ENCODE assay signal across 8 mouse cellular contexts in the genomic region with DNA sequence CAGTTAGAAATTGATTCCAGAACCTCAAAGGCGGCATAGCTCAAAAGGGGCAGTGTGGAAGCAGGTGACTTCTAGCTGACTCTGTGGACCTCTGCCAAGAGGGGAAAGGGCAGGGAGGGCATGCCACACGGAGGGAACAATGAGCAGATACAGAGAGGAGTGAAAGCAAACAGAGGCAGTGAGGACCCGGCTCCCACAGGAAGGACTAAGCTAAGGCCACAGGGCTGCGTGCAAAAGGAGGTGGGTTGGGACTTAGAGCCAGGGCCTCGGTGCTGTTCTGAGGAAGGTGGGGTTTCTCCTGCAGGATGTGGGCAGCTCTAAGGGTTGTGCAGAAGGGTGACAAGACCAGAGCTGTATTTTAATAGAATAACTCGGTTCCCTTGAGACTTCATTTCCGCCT. TPM values are rescaled to one million over a fixed set of nuclear protein-coding genes. Genes with fewer than 3 reads are reported as not detected.
DNase-seq lines count a peak whose midpoint lies in the region; ATAC-seq and TF ChIP-seq lines count a peak whose summit lies in the region.

No protein-coding gene starts in this region.

- peaks cover 42 to 72% of the 10 kb centered on the region in 2 experiments for H3K4me1 ChIP-seq in ES-E14 (ENCODE audit: control insufficient read depth in 2 of 2, insufficient read depth in 2 of 2, low read length in 2 of 2, poor library complexity in 1 of 2)
- H3K4me1 ChIP-seq in intestine, postnatal 0 days (replicated peaks; ENCODE audit: control insufficient read depth, insufficient read depth, low read length): peaks cover 10% of the 10 kb centered on the region
- H3K4me1 ChIP-seq in megakaryocyte, embryonic 14.5 days: peaks cover 100% of the 10 kb centered on the region
- peaks cover 43% of the 10 kb centered on the region for H3K4me1 ChIP-seq in neural tube, embryonic 15.5 days

- no peak overlapping the region for H3K27ac ChIP-seq in ES-E14 (ENCODE audit: insufficient read depth, low read depth, low read length, poor library complexity, severe bottlenecking)
- H3K27ac ChIP-seq in intestine, postnatal 0 days (ENCODE audit: low read depth, low read length): peak overlapping the region; percentile 31; the same call in 1 of the 2 replicates
- no peak overlapping the region for H3K27ac ChIP-seq in neural tube, embryonic 15.5 days (replicated peaks)

- H3K4me3 ChIP-seq in ES-E14 (ENCODE audit: insufficient read depth in 1 of 2, low read depth in 1 of 2, low read length in 2 of 2, poor library complexity in 1 of 2, severe bottlenecking in 1 of 2): no peak overlapping the region
- H3K4me3 ChIP-seq in intestine, postnatal 0 days (ENCODE audit: low read depth, low read length): no peak overlapping the region
- H3K4me3 ChIP-seq in megakaryocyte, embryonic 14.5 days (replicated peaks): peak overlapping the region; percentile 89
- no peak overlapping the region for H3K4me3 ChIP-seq in neural tube, embryonic 15.5 days (replicated peaks)

- H3K9ac ChIP-seq in ES-E14 (ENCODE audit: insufficient read depth, low read depth, low read length, poor library complexity, severe bottlenecking): peak overlapping the region; percentile 21; the same call in 1 of the 2 replicates
- no peak overlapping the region for H3K9ac ChIP-seq in intestine, postnatal 0 days (ENCODE audit: low read depth, low read length)
- H3K9ac ChIP-seq in neural tube, embryonic 15.5 days (replicated peaks): no peak overlapping the region

- no peaks in the 10 kb centered on the region; the same call in 1 of the 2 replicates for H3K36me3 ChIP-seq in ES-E14 (ENCODE audit: control insufficient read depth, insufficient read depth, low read length, poor library complexity, severe bottlenecking)
- no peaks in the 10 kb centered on the region for H3K36me3 ChIP-seq in intestine, postnatal 0 days (ENCODE audit: control insufficient read depth, insufficient read depth)
- peaks cover 66% of the 10 kb centered on the region for H3K36me3 ChIP-seq in megakaryocyte, embryonic 14.5 days (replicated peaks; ENCODE audit: low read length)
- H3K36me3 ChIP-seq in neural tube, embryonic 15.5 days: no peaks in the 10 kb centered on the region

- no peak for TF ChIP-seq CTCF in intestine, postnatal 0 days (IDR thresholded peaks at IDR 0.05; ENCODE audit: low read depth)

- peak; percentile 40 for ATAC-seq in intestine, postnatal 0 days
- no peak for ATAC-seq in neural tube, embryonic 15.5 days (ENCODE audit: low FRiP score)

- in situ Hi-C loops in ES-E14 (cut with MboI; ENCODE audit: low sequenced_read_pairs in 2 of 2, unreplicated experiment in 2 of 2): no loop called here

- intact Hi-C loops in heart, postnatal 14 days (cut with DNase I): no loop called here

- H3K9me3 ChIP-seq in ES-E14 (ENCODE audit: control insufficient read depth, insufficient read depth, low read depth, low read length): no peaks in the 10 kb centered on the region
- H3K9me3 ChIP-seq in intestine, postnatal 0 days (ENCODE audit: control insufficient read depth): no peaks in the 10 kb centered on the region
- H3K9me3 ChIP-seq in megakaryocyte, embryonic 14.5 days: no peaks in the 10 kb centered on the region
- H3K9me3 ChIP-seq in neural tube, embryonic 15.5 days (replicated peaks): no peaks in the 10 kb centered on the region

- DNase-seq in heart, adult 11 months: peak; percentile 94
- no peak for DNase-seq in heart, postnatal 14 days
- DNase-seq in ES-E14 (ENCODE audit: low read depth, low spot score): no peak
- DNase-seq in cerebellum, postnatal 10 days: no peak
- no peak for DNase-seq in left cerebral cortex, adult 11 months (ENCODE audit: low spot score)

- H3K4me2 ChIP-seq in intestine, postnatal 0 days (replicated peaks; ENCODE audit: low read depth): no peak overlapping the region
- no peak overlapping the region for H3K4me2 ChIP-seq in neural tube, embryonic 15.5 days

- WGBS in intestine, postnatal 0 days: 25% methylated on average over 7 of the region's 7 CpGs
- WGBS in neural tube, embryonic 15.5 days: 58% methylated on average over 7 of the region's 7 CpGs

- no peaks in the 10 kb centered on the region for H3K27me3 ChIP-seq in intestine, postnatal 0 days (replicated peaks; ENCODE audit: control insufficient read depth, insufficient read depth, low read length)
- H3K27me3 ChIP-seq in megakaryocyte, embryonic 14.5 days (replicated peaks): no peaks in the 10 kb centered on the region
- H3K27me3 ChIP-seq in neural tube, embryonic 15.5 days (replicated peaks): 0 out of 2 replicates have a peak, but pooled peaks cover 3% of the 10 kb centered on the region

TF ChIP-seq in ES-E14, 5 proteins besides CTCF, POLR2A, EP300 and RAD21:
- TF ChIP-seq ZC3H11A (IDR thresholded peaks at IDR 0.05; ENCODE audit: borderline replicate concordance, low read depth, low read length) (no peak), HCFC1 (IDR thresholded peaks at IDR 0.05; ENCODE audit: borderline replicate concordance, insufficient read depth, low read length) (no peak), ZNF384 (IDR thresholded peaks at IDR 0.05; ENCODE audit: low read depth, low read length) (no peak), MAFK (IDR thresholded peaks at IDR 0.05; ENCODE audit: insufficient read depth, low read depth, low read length) (no peak), CHD2 (IDR thresholded peaks at IDR 0.05; ENCODE audit: low read depth, low read length) (no peak)

RNA-seq across cellular contexts. Expression of a gene that starts 12.2 kb away (rescaled TPM):
- 10 to 100 TPM; 15.7 to 16.9 TPM for total RNA-seq in heart, postnatal 14 days (2021)
- 9.6 and 19.3 TPM in 2 replicates for total RNA-seq in ES-E14 (2012; rRNA removed)
- polyA plus RNA-seq in intestine, postnatal 0 days (2015; fragmentation: Nextera tagmentation; extraction: Ambion mirVana): 4.4 and 4.9 TPM in 2 replicates
- 9.8 and 10.1 TPM in 2 replicates for polyA plus RNA-seq in megakaryocyte, embryonic 14.5 days (2012; ENCODE audit: insufficient read depth, low replicate concordance)
- 4.0 and 5.4 TPM in 2 replicates for polyA plus RNA-seq in neural tube, embryonic 15.5 days (2015; fragmentation: Nextera tagmentation; extraction: Ambion mirVana)

RNA-seq across cellular contexts. Expression of a gene that starts 58.2 kb away (rescaled TPM):
- total RNA-seq in heart, postnatal 14 days (2021): under 1 TPM; 0.17 to 0.31 TPM
- 0.80 and 1.5 TPM in 2 replicates for total RNA-seq in ES-E14 (2012; rRNA removed)
- polyA plus RNA-seq in intestine, postnatal 0 days (2015; fragmentation: Nextera tagmentation; extraction: Ambion mirVana): 0.30 and 0.43 TPM in 2 replicates
- polyA plus RNA-seq in megakaryocyte, embryonic 14.5 days (2012; ENCODE audit: insufficient read depth, low replicate concordance): 0.04 TPM in 1 of 2 replicates, not detected in the other
- 3.2 and 3.8 TPM in 2 replicates for polyA plus RNA-seq in neural tube, embryonic 15.5 days (2015; fragmentation: Nextera tagmentation; extraction: Ambion mirVana)
